ENCODE assay signal across 9 mouse cellular contexts in the genomic region with DNA sequence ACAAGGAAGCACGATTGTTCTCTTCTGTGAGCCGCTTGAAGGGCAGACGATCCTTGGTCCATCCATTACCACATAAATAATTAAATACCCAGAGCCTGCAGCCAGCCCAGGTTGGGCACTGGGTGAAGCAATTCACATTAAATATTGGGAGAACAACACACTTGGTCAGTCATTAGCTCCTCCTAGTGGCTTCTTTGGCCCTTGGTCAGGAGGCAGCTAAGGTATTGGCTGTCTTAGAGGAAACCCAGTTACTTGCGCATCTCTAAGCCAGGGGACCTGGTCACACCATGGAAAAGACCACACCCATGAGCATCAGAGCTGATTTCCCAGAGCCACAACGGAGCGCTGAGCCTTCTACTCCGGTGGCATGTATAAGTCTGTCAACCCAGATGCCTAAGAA.
DNase-seq lines count a peak whose midpoint lies in the region; ATAC-seq and TF ChIP-seq lines count a peak whose summit lies in the region.
"Had no signal": no experiment of that assay in that cellular context is flagged by ENCODE, and none has a peak within 500 bp of the region (broad histone marks: within the 10 kb centered on the region; RNA-seq: fewer than 3 reads in every experiment).

No protein-coding gene starts in this region.

- no peak for TF ChIP-seq POLR2A in limb, embryonic 14.5 days (IDR thresholded peaks at IDR 0.05; ENCODE audit: borderline replicate concordance, extremely low read depth, insufficient read depth, insufficient read length)

- H3K27me3 ChIP-seq in limb, embryonic 14.5 days (ENCODE audit: control insufficient read depth, insufficient read depth, low read length) = no peaks in the 10 kb centered on the region
- H3K27me3 ChIP-seq: heart, embryonic 15.5 days had no signal

- no peaks in the 10 kb centered on the region for H3K9me3 ChIP-seq in limb, embryonic 14.5 days (ENCODE audit: control insufficient read depth, low read length)
- H3K9me3 ChIP-seq: heart, embryonic 15.5 days had no signal

- no peak for ATAC-seq in limb, embryonic 14.5 days (ENCODE audit: low FRiP score, low read depth)
- ATAC-seq in erythroblast, adult 5-6 weeks (replicated peaks; ENCODE audit: low FRiP score, poor library complexity, severe bottlenecking) = no peak

- H3K4me3 ChIP-seq in limb, embryonic 14.5 days (replicated peaks; ENCODE audit: low read length) = no peak overlapping the region
- H3K4me3 ChIP-seq: heart, embryonic 15.5 days had no signal

- no peak overlapping the region for H3K27ac ChIP-seq in limb, embryonic 14.5 days (replicated peaks; ENCODE audit: low read depth, low read length)

- intact Hi-C loops in left cerebral cortex, postnatal 4 days (cut with DNase I) = no loop called here
- intact Hi-C loops in left cerebral cortex, postnatal 10 days (cut with DNase I) = no loop called here
- intact Hi-C loops in heart, postnatal 10 days (cut with DNase I) = loop anchor here (2.0 to 10.0 kb wide), 3 partner anchors 424 to 1429 kb away; a partner anchor contains a TSS

- peaks cover 12% of the 10 kb centered on the region for H3K4me1 ChIP-seq in limb, embryonic 14.5 days (ENCODE audit: control insufficient read depth, insufficient read depth, low read length)

- no peak overlapping the region for H3K9ac ChIP-seq in limb, embryonic 14.5 days (ENCODE audit: low read depth, low read length, severe bottlenecking)
- H3K9ac ChIP-seq: heart, embryonic 15.5 days had no signal

- peak; percentile 43 for DNase-seq in left cerebral cortex, postnatal 4 days
- DNase-seq in left cerebral cortex, postnatal 10 days (ENCODE audit: extremely low spot score in 1 of 2, low spot score in 2 of 2) = no peak
- peak; percentile 14 for DNase-seq in cerebellum, adult 11-12 months
- DNase-seq in heart, postnatal 10 days = peak; percentile 49 to 58
- DNase-seq in limb, embryonic 14.5 days (ENCODE audit: low spot score) = peak; percentile 26
- DNase-seq in yolk sac, embryonic 10.5 days (ENCODE audit: low spot score) = no peak
- DNase-seq in spleen, postnatal 14 days (ENCODE audit: low spot score in 2 of 2) = no peak

- no peak overlapping the region for H3K4me2 ChIP-seq in limb, embryonic 14.5 days (replicated peaks; ENCODE audit: low read depth, low read length, severe bottlenecking)
- H3K4me2 ChIP-seq: heart, embryonic 15.5 days had no signal

- H3K36me3 ChIP-seq in limb, embryonic 14.5 days (ENCODE audit: control insufficient read depth, insufficient read depth, low read length) = no peaks in the 10 kb centered on the region
- H3K36me3 ChIP-seq: heart, embryonic 15.5 days had no signal

- WGBS in limb, embryonic 14.5 days = 45% methylated on average over 7 of the region's 7 CpGs

Comparison
In these comparisons a context has a peak if more than half of its experiments do, and no peak if none do; other contexts are left out.
1. DNase-seq: peak in left cerebral cortex, postnatal 4 days (single experiment), cerebellum, adult 11-12 months (single experiment), heart, postnatal 10 days (2 of 2) and limb, embryonic 14.5 days (single experiment); none in left cerebral cortex, postnatal 10 days (0 of 2), yolk sac, embryonic 10.5 days (single experiment) and spleen, postnatal 14 days (0 of 2).